Mouse (Mus musculus) embryonic facial prominence, embryonic 13.5 days (tissue): ENCODE data around the gene Olfr45. TPM values are rescaled to one million over a fixed set of nuclear protein-coding genes. Genes with fewer than 3 reads are reported as not detected.

Experiments used
- ATAC-seq: fragments of 200-750 bp; cut with Nextera tagmentation; 2 replicates; pipeline ENCODE4 v1.8.0; 2017; ENCODE audit warnings: low read depth; ENCODE audit not compliant: insufficient number of reproducible peaks, insufficient read depth, low FRiP score, low TSS enrichment
- H3K27ac ChIP-seq: fragments of 300-500 bp; sonication (generic); 2 replicates; pipeline ENCODE4 v1.5.1; 2015; ENCODE audit warnings: moderate library complexity, mild to moderate bottlenecking, inconsistent platforms
- H3K27me3 ChIP-seq: fragments of 300-500 bp; sonication (generic); 2 replicates; pipeline ENCODE4 v1.6.1; 2015; ENCODE audit warnings: mild to moderate bottlenecking, inconsistent platforms
- H3K36me3 ChIP-seq: fragments of 300-500 bp; sonication (generic); 2 replicates; pipeline ENCODE4 v1.6.1; 2015; ENCODE audit warnings: mild to moderate bottlenecking, inconsistent platforms
- H3K4me1 ChIP-seq: fragments of 300-500 bp; sonication (generic); 2 replicates; pipeline ENCODE4 v1.6.1; 2015; ENCODE audit warnings: inconsistent platforms
- H3K4me2 ChIP-seq: fragments of 300-500 bp; sonication (generic); 2 replicates; pipeline ENCODE4 v1.6.1; 2015; ENCODE audit warnings: moderate library complexity, mild to moderate bottlenecking, inconsistent platforms
- H3K4me3 ChIP-seq: fragments of 300-500 bp; sonication (generic); 2 replicates; pipeline ENCODE4 v1.5.1; 2015; ENCODE audit warnings: mild to moderate bottlenecking, inconsistent platforms
- H3K9ac ChIP-seq: fragments of 300-500 bp; sonication (generic); 2 replicates; pipeline ENCODE4 v1.6.1; 2015; ENCODE audit warnings: mild to moderate bottlenecking, inconsistent platforms
- H3K9me3 ChIP-seq: fragments of 300-500 bp; sonication (generic); 2 replicates; pipeline ENCODE4 v1.6.1; 2016; ENCODE audit warnings: inconsistent platforms
- WGBS: fragments of 180-500 bp; shearing (Covaris S2); methylation state at CpG from one replicate; pipeline ENCODE4 v1.1.7; 2015; ENCODE audit warnings: mixed read lengths; 5-methylcytosine and 5-hydroxymethylcytosine counted together
- polyA plus RNA-seq: library from polyadenylated mRNA; unstranded; fragments of >200 nt; fragmentation: Nextera tagmentation; extraction: Ambion mirVana; gene quantifications from 2 replicates; pipeline ENCODE4 v1.2.1, GENCODE M21; 2015

The Olfr45 gene
- polyA plus RNA-seq, 1 experiment from 2014 or later = not detected

- no peak overlapping the region for H3K4me2 ChIP-seq
- no peak overlapping the region for H3K27ac ChIP-seq
- H3K4me3 ChIP-seq = no peak overlapping the region
- no peak for ATAC-seq
- H3K27me3 ChIP-seq = no peaks in the 10 kb centered on the region
- no peaks in the 10 kb centered on the region for H3K36me3 ChIP-seq
- peaks cover 6% of the 10 kb centered on the region; the same call in 1 of the 2 replicates for H3K9me3 ChIP-seq
- no peak overlapping the region for H3K9ac ChIP-seq
- H3K4me1 ChIP-seq = no peaks in the 10 kb centered on the region
Measured at GRCm38 (mm10) chr7:140725558-140725957, 43.8 kb downstream of the Olfr45 start.

- 68% methylated on average over 2 of the region's 2 CpGs for WGBS
- Histone ChIP-seq H3K4me3 (no peak overlapping the region), H3K4me2 (no peak overlapping the region), H3K36me3 (no peaks in the 10 kb centered on the region), H3K27me3 (no peaks in the 10 kb centered on the region), H3K27ac (no peak overlapping the region), H3K9me3 (no peaks in the 10 kb centered on the region), H3K4me1 (no peaks in the 10 kb centered on the region), H3K9ac (no peak overlapping the region)
- no peak for ATAC-seq
Measured at GRCm38 (mm10) chr7:140733162-140733561, 51.4 kb downstream of the Olfr45 start.

Other genes with a start within 250 kb of the Olfr45 start
- gene Olfr533, start 218.6 kb upstream of the Olfr45 start, polyA plus RNA-seq = not detected in 2 replicates
- gene Olfr535, start 197.7 kb upstream of the Olfr45 start, polyA plus RNA-seq = not detected in 2 replicates
- gene Olfr536, start 174.6 kb upstream of the Olfr45 start, polyA plus RNA-seq = not detected in 2 replicates
- not detected in 2 replicates for gene Olfr538, start 114.1 kb upstream of the Olfr45 start, polyA plus RNA-seq
- not detected in 2 replicates for gene Olfr46, start 80.7 kb upstream of the Olfr45 start, polyA plus RNA-seq
- gene Olfr61, start 53.0 kb upstream of the Olfr45 start, polyA plus RNA-seq = not detected in 2 replicates
- gene Olfr53, start 35.5 kb upstream of the Olfr45 start, polyA plus RNA-seq = not detected in 2 replicates
- gene Olfr539, start 22.0 kb upstream of the Olfr45 start, polyA plus RNA-seq = 0.01 and 0.03 TPM in 2 replicates
- 0.15 TPM in 1 of 2 replicates, not detected in the other for gene Olfr541, start 15.3 kb downstream of the Olfr45 start, polyA plus RNA-seq
- not detected in 2 replicates for gene Cyp2e1, start 81.8 kb downstream of the Olfr45 start, polyA plus RNA-seq
- 0.23 TPM in 1 of 2 replicates, not detected in the other for gene Syce1, start 105.9 kb downstream of the Olfr45 start, polyA plus RNA-seq
- 1.7 and 2.1 TPM in 2 replicates for gene Zfp941, start 140.2 kb downstream of the Olfr45 start, polyA plus RNA-seq
- 4.2 and 5.3 TPM in 2 replicates for gene Urah, start 153.1 kb downstream of the Olfr45 start, polyA plus RNA-seq
- not detected in 2 replicates for gene Scgb1c1, start 163.6 kb downstream of the Olfr45 start, polyA plus RNA-seq
- 0.25 TPM in 1 of 2 replicates, not detected in the other for gene Odf3, start 165.9 kb downstream of the Olfr45 start, polyA plus RNA-seq
- gene Gm45785, start 174.4 kb downstream of the Olfr45 start, polyA plus RNA-seq = not detected in 2 replicates
- gene Ric8a, start 175.0 kb downstream of the Olfr45 start, polyA plus RNA-seq = 72.4 and 72.6 TPM in 2 replicates
- 56.4 and 68.1 TPM in 2 replicates for gene Bet1l, start 175.6 kb downstream of the Olfr45 start, polyA plus RNA-seq
- gene Psmd13, start 200.0 kb downstream of the Olfr45 start, polyA plus RNA-seq = 237 and 261 TPM in 2 replicates
- gene Sirt3, start 200.4 kb downstream of the Olfr45 start, polyA plus RNA-seq = 24.8 and 28.9 TPM in 2 replicates
- gene Cox8b, start 218.5 kb downstream of the Olfr45 start, polyA plus RNA-seq = 1.2 and 1.9 TPM in 2 replicates
- gene Nlrp6, start 239.0 kb downstream of the Olfr45 start, polyA plus RNA-seq = 0.20 and 0.30 TPM in 2 replicates